Mouse (Mus musculus) lung, adult 2 months (tissue): ENCODE data around the gene Best1.

ENCODE experiments used
- CTCF ChIP-seq: fragments of 200-500 bp; IDR thresholded peaks from 2 replicates; pipeline ENCODE4 v1.5.1; 2011; ENCODE audit warnings: mild to moderate bottlenecking, low read length, control low read depth; ENCODE audit not compliant: insufficient read depth
- POLR2A ChIP-seq: fragments of 200-500 bp; IDR thresholded peaks from 2 replicates; pipeline ENCODE4 v1.6.1; 2011; ENCODE audit warnings: low read depth, mild to moderate bottlenecking, control low read depth, low read length, borderline replicate concordance; ENCODE audit errors: extremely low read depth

DNA sequence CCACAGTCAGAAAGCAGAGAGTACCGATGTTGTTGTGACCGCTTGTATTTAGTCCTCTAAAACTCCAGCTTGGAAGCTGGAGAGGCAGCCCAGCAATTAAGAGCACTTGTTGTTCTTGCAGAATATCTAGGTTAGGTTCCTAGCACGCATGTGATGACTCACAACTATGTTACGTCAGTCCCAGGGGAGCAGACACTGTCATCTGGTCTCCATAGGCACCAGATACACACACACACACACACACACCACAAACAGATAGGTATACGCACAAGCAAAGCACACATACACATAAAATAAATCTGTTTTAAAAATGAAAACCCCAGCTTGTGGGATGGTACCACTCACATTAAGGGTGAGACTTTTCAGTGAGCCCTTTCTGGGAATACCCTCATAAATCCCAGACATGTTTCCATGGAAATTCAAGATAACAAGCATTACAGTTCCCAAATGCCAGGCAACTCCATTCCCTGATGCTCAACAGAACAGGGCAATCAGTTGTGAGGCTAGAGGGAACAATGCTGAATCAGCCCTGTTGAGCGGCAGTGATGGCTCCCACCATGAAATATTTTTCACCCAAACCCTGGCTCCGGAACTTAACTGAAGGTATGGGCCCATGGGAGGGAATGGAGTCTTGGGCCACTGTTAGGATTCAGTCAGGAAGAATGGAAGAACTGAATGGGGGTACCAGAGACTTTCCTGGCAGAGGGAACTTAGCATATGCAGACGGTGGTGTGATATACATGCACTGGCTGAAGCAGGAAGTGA, 55.5 kb downstream of the Best1 start:
- TF ChIP-seq CTCF (no peak), POLR2A (no peak)
